In genomic region chr5:111577441-111577840, GRCm38 (mm10) we compare ENCODE assay signal across 10 mouse cellular contexts.
DNase-seq lines count a peak whose midpoint lies in the region; ATAC-seq and TF ChIP-seq lines count a peak whose summit lies in the region.
"Had no signal": no experiment of that assay in that cellular context is flagged by ENCODE, and none has a peak within 500 bp of the region (broad histone marks: within the 10 kb centered on the region; RNA-seq: fewer than 3 reads in every experiment).

No protein-coding gene starts in this region.

- no peaks in the 10 kb centered on the region for H3K36me3 ChIP-seq in lung, embryonic 15.5 days
- H3K36me3 ChIP-seq in heart, embryonic 13.5 days, result no peaks in the 10 kb centered on the region
- H3K36me3 ChIP-seq in limb, embryonic 10.5 days, result no peaks in the 10 kb centered on the region
- no peaks in the 10 kb centered on the region for H3K36me3 ChIP-seq in stomach, embryonic 15.5 days
- H3K36me3 ChIP-seq: G1E had no signal

- no peak overlapping the region for H3K9ac ChIP-seq in lung, embryonic 15.5 days
- no peak overlapping the region for H3K9ac ChIP-seq in heart, embryonic 13.5 days
- H3K9ac ChIP-seq in stomach, embryonic 15.5 days, result no peak overlapping the region

- ATAC-seq in lung, embryonic 15.5 days (ENCODE audit: borderline replicate concordance, extremely low read depth, low FRiP score, low TSS enrichment), result peak; percentile 40; the same call in 1 of the 2 replicates
- no peak for ATAC-seq in heart, embryonic 13.5 days (ENCODE audit: extremely low read depth, insufficient number of reproducible peaks, low FRiP score, low TSS enrichment)
- ATAC-seq in stomach, embryonic 15.5 days (ENCODE audit: insufficient read depth, low FRiP score, low read depth), result peak; percentile 33; the same call in 1 of the 2 replicates

- no peak for TF ChIP-seq POLR2A in lung, adult 2 months (IDR thresholded peaks at IDR 0.05; ENCODE audit: borderline replicate concordance, extremely low read depth, low read depth, low read length)

- WGBS in lung, embryonic 15.5 days, result 7% methylated on average over 5 of the region's 5 CpGs
- 27% methylated on average over 5 of the region's 5 CpGs for WGBS in lung, adult 2 months
- WGBS in heart, embryonic 13.5 days, result 9% methylated on average over 5 of the region's 5 CpGs
- 60% methylated on average over 5 of the region's 5 CpGs for WGBS in limb, embryonic 10.5 days
- 18% methylated on average over 5 of the region's 5 CpGs for WGBS in stomach, embryonic 15.5 days

- H3K4me2 ChIP-seq in lung, embryonic 15.5 days, result no peak overlapping the region
- H3K4me2 ChIP-seq in heart, embryonic 13.5 days, result no peak overlapping the region
- no peak overlapping the region for H3K4me2 ChIP-seq in stomach, embryonic 15.5 days

- no peak for TF ChIP-seq CTCF in lung, adult 2 months (IDR thresholded peaks at IDR 0.05; ENCODE audit: insufficient read depth, low read length)

- no peak for DNase-seq in lung, adult 2 months
- DNase-seq in limb, embryonic 10.5 days (ENCODE audit: low spot score), result no peak
- DNase-seq in cerebellum, postnatal 10 days, result no peak
- no peak for DNase-seq in layer of hippocampus, postnatal 36 days
- no peak for DNase-seq in left cerebral cortex, adult 8-10 months (ENCODE audit: low spot score in 2 of 2)
- DNase-seq: gastrocnemius, postnatal 14 days had no signal

- H3K4me3 ChIP-seq in lung, embryonic 15.5 days, result no peak overlapping the region
- no peak overlapping the region for H3K4me3 ChIP-seq in lung, adult 2 months (replicated peaks; ENCODE audit: extremely low read depth, low read depth, low read length)
- H3K4me3 ChIP-seq in heart, embryonic 13.5 days, result no peak overlapping the region
- H3K4me3 ChIP-seq in limb, embryonic 10.5 days, result no peak overlapping the region
- H3K4me3 ChIP-seq in stomach, embryonic 15.5 days (replicated peaks), result no peak overlapping the region

- peak overlapping the region; percentile 71 for H3K27ac ChIP-seq in lung, embryonic 15.5 days
- peak overlapping the region; percentile 69 for H3K27ac ChIP-seq in heart, embryonic 13.5 days (replicated peaks)
- peak overlapping the region; percentile 53; the same call in 1 of the 2 replicates for H3K27ac ChIP-seq in limb, embryonic 10.5 days
- H3K27ac ChIP-seq in stomach, embryonic 15.5 days, result peak overlapping the region; percentile 82

- H3K9me3 ChIP-seq in lung, embryonic 15.5 days, result no peaks in the 10 kb centered on the region
- H3K9me3 ChIP-seq in heart, embryonic 13.5 days, result no peaks in the 10 kb centered on the region
- H3K9me3 ChIP-seq in limb, embryonic 10.5 days (replicated peaks), result no peaks in the 10 kb centered on the region
- H3K9me3 ChIP-seq in stomach, embryonic 15.5 days, result no peaks in the 10 kb centered on the region

- H3K4me1 ChIP-seq in lung, embryonic 15.5 days, result peaks cover 64% of the 10 kb centered on the region
- H3K4me1 ChIP-seq in lung, adult 2 months (ENCODE audit: control insufficient read depth, insufficient read depth, low read length), result 0 out of 2 replicates have a peak, but pooled peaks cover 2% of the 10 kb centered on the region
- H3K4me1 ChIP-seq in heart, embryonic 13.5 days, result peaks cover 75% of the 10 kb centered on the region
- peaks cover 87% of the 10 kb centered on the region for H3K4me1 ChIP-seq in limb, embryonic 10.5 days
- H3K4me1 ChIP-seq in stomach, embryonic 15.5 days, result peaks cover 70% of the 10 kb centered on the region

- H3K27me3 ChIP-seq in lung, embryonic 15.5 days, result peaks cover 16% of the 10 kb centered on the region; the same call in 1 of the 2 replicates
- H3K27me3 ChIP-seq in heart, embryonic 13.5 days (replicated peaks), result peaks cover 55% of the 10 kb centered on the region
- peaks cover 62% of the 10 kb centered on the region for H3K27me3 ChIP-seq in limb, embryonic 10.5 days (ENCODE audit: low read depth, poor library complexity, severe bottlenecking)
- H3K27me3 ChIP-seq in stomach, embryonic 15.5 days (replicated peaks), result no peaks in the 10 kb centered on the region
